Mouse (Mus musculus): ENCODE results near the gene Prkd1. TPM values are rescaled to one million over a fixed set of nuclear protein-coding genes. Genes with fewer than 3 reads are reported as not detected.

The Prkd1 gene
- polyA plus RNA-seq, 1 experiment from 2014 or later, result 5.2 TPM

DNA sequence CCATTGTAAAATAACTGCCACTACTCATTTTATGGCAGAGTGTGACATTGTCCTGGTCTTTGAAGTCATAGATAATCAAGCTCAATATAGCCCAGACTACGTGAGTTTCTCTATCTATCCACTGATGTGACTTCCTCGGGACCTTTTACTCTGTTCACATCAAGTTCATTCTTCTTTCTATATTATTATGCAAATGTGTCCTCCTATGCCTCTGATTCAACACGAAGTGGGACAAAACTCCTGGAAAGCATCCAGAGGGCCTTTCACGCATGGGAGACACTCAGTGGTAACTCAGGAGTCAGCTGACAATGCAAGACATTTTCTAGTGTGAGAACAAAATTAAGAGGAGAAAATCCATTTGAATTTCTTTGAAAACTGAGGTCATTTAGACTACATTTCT is 315.7 kb downstream of the Prkd1 start:
- no peak overlapping the region for H3K9ac ChIP-seq
- H3K27ac ChIP-seq, result no peak overlapping the region
- no peaks in the 10 kb centered on the region for H3K9me3 ChIP-seq (replicated peaks)
- H3K4me3 ChIP-seq, result no peak overlapping the region
- 61% methylated on average over 4 of the region's 4 CpGs for WGBS
- ATAC-seq (replicated peaks; ENCODE audit: insufficient number of reproducible peaks, insufficient read depth, low FRiP score, low read depth), result no peak
- H3K27me3 ChIP-seq, result no peaks in the 10 kb centered on the region
- H3K4me1 ChIP-seq (replicated peaks), result no peaks in the 10 kb centered on the region
- no peak overlapping the region for H3K4me2 ChIP-seq
- no peaks in the 10 kb centered on the region for H3K36me3 ChIP-seq

DNA sequence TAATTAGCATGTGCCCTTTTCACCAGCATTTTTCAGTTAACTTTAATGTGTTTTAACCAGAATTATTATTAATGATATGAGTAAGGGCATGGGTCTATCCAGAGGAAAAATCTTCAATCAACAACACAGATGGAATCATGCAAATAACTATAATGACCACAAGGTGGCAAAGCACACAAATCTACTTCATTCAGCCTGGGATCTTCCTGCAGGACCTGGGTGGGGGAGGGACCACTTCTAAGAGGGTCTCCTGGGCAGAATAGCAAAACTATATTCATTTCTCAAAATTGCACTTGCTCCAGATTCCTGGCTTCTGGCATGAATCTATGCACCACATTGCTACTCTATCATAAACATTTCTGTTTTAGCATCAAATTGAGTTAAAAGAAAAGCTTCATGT is 334.3 kb downstream of the Prkd1 start:
- Histone ChIP-seq H3K4me1 (replicated peaks) (no peaks in the 10 kb centered on the region), H3K9ac (no peak overlapping the region), H3K36me3 (no peaks in the 10 kb centered on the region), H3K27ac (no peak overlapping the region), H3K9me3 (replicated peaks) (no peaks in the 10 kb centered on the region), H3K27me3 (no peaks in the 10 kb centered on the region), H3K4me2 (no peak overlapping the region), H3K4me3 (no peak overlapping the region)
- ATAC-seq (replicated peaks; ENCODE audit: insufficient number of reproducible peaks, insufficient read depth, low FRiP score, low read depth), result no peak

DNA sequence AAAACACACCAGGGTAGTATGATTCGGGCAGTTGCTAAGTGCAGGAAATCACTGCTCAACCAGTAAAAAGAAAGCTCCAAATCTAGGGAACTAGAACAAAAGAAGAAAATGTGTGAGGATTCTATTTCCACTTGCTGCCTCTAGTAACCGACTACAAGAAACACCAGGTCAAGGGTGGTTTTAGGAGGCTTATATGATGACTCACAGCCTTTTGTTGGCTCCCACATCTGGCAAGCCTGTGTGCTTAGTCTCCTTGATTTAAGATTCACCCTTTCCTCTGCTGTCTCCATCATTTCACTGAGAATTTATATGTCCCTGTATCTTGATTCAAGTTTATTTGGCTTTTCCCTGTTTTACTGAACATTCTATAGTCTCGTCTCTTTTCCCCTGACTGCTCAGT is 339.6 kb downstream of the Prkd1 start:
- H3K4me3 ChIP-seq, result no peak overlapping the region
- no peak overlapping the region for H3K9ac ChIP-seq
- WGBS, result 62% methylated on average over 3 of the region's 3 CpGs
- no peak for ATAC-seq (replicated peaks; ENCODE audit: insufficient number of reproducible peaks, insufficient read depth, low FRiP score, low read depth)
- H3K4me2 ChIP-seq, result no peak overlapping the region
- no peaks in the 10 kb centered on the region for H3K4me1 ChIP-seq (replicated peaks)
- no peaks in the 10 kb centered on the region for H3K36me3 ChIP-seq
- H3K27ac ChIP-seq, result no peak overlapping the region
- no peaks in the 10 kb centered on the region for H3K27me3 ChIP-seq
- H3K9me3 ChIP-seq (replicated peaks), result no peaks in the 10 kb centered on the region

DNA sequence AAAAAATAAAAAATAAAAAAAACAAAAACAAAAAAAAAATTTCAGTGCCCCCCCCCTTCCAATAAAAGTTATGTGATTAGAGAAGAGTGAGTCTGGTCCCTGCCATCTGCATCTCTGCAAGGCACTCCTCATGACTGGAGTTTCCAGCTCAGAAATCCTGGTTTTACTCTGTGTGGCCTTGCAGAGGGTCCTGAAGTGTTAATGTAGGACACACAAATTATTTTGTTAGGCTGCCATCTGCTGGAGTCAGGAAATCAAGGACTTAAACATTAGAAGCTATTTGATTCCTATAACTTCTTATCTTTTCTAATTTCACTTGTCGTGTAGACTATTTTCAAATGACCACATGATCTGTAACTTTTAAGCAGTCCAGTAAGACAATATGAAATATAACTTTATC is 347.6 kb downstream of the Prkd1 start:
- Histone ChIP-seq H3K4me1 (replicated peaks) (no peaks in the 10 kb centered on the region), H3K9ac (no peak overlapping the region), H3K36me3 (no peaks in the 10 kb centered on the region), H3K27me3 (no peaks in the 10 kb centered on the region), H3K4me3 (no peak overlapping the region), H3K9me3 (replicated peaks) (no peaks in the 10 kb centered on the region), H3K27ac (no peak overlapping the region), H3K4me2 (no peak overlapping the region)
- no peak for ATAC-seq (replicated peaks; ENCODE audit: insufficient number of reproducible peaks, insufficient read depth, low FRiP score, low read depth)
- 20% methylated on average over 1 of the region's 1 CpGs for WGBS

DNA sequence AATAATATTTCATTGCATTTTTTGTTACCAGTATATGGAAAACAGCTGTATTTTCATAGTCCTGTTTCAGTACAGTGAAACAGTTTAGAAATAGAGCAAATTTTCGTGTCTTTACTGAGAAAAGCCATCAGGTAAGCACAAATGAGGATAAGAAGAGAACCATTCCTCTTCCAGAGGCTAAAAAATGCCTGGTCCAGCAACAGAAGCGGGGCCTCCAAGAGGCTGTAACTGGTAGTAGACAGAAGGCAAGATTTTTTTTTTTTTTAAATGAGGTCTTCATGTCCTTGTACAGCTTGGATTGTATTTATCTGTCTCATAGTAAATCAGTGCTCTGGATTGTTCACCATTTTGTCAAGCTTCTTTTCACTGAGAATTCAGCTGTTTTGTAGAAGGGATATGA is 352.8 kb downstream of the Prkd1 start:
- no peak overlapping the region for H3K4me2 ChIP-seq
- no peaks in the 10 kb centered on the region for H3K9me3 ChIP-seq (replicated peaks)
- no peak for ATAC-seq (replicated peaks; ENCODE audit: insufficient number of reproducible peaks, insufficient read depth, low FRiP score, low read depth)
- no peak overlapping the region for H3K27ac ChIP-seq
- H3K4me3 ChIP-seq, result no peak overlapping the region
- H3K9ac ChIP-seq, result no peak overlapping the region
- no peaks in the 10 kb centered on the region for H3K36me3 ChIP-seq
- H3K27me3 ChIP-seq, result no peaks in the 10 kb centered on the region
- no peaks in the 10 kb centered on the region for H3K4me1 ChIP-seq (replicated peaks)
- WGBS, result 54% methylated on average over 2 of the region's 2 CpGs

DNA sequence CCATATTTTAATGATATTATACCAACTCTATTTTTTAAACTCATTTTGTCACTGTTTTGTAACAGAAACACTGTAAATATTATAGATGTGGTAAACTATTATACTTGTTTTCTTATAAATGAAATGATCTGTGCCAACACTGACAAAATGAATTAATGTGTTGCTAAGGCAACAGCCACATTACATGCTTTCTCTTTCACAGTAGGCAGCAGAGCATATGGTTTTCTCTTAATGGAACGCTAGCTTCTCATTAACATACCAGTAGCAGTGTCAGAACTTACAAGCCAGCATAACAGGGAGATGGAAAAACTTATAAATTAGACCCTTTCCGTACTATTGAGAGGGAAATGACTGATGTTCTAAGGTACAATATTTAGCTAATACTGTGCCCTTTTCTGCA is 353.3 kb downstream of the Prkd1 start:
- H3K4me3 ChIP-seq, result no peak overlapping the region
- H3K4me1 ChIP-seq (replicated peaks), result no peaks in the 10 kb centered on the region
- no peaks in the 10 kb centered on the region for H3K9me3 ChIP-seq (replicated peaks)
- WGBS, result 69% methylated on average over 2 of the region's 2 CpGs
- H3K27ac ChIP-seq, result no peak overlapping the region
- no peak overlapping the region for H3K9ac ChIP-seq
- no peaks in the 10 kb centered on the region for H3K27me3 ChIP-seq
- H3K4me2 ChIP-seq, result no peak overlapping the region
- ATAC-seq (replicated peaks; ENCODE audit: insufficient number of reproducible peaks, insufficient read depth, low FRiP score, low read depth), result no peak
- no peaks in the 10 kb centered on the region for H3K36me3 ChIP-seq

DNA sequence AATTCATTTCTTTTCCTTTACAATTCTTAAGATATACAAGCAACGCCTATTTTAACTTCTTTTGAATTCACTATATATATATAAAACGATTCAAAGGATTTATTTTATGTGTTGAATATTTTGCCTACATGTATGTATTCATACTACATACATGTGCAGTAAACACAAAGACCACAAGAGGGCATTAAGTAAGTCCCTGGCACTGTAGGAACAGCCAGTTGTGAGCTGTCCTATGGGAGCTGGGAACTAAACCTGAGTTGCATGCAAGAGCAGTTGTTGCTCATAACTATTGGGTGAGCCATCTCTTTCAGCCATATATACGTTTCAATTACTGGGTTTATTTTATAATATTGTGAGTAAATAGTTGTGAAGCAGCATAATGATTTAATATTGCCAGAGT is 356.1 kb downstream of the Prkd1 start:
- Histone ChIP-seq H3K9ac (no peak overlapping the region), H3K4me3 (no peak overlapping the region), H3K4me1 (replicated peaks) (no peaks in the 10 kb centered on the region), H3K27ac (no peak overlapping the region), H3K27me3 (no peaks in the 10 kb centered on the region), H3K9me3 (replicated peaks) (no peaks in the 10 kb centered on the region), H3K36me3 (no peaks in the 10 kb centered on the region), H3K4me2 (no peak overlapping the region)
- 60% methylated on average over 3 of the region's 3 CpGs for WGBS
- no peak for ATAC-seq (replicated peaks; ENCODE audit: insufficient number of reproducible peaks, insufficient read depth, low FRiP score, low read depth)
